Mouse (Mus musculus) testis, postnatal 10 days (tissue): ENCODE measurements at regions not wholly inside any gene's neighbourhood (a gene's known extent, or its start where the extent isn't known, plus 50 kb on each side); places are given as distances from the start of the nearest gene placed in this dataset.

Source experiments
- DNase-seq: peaks from one replicate; pipeline ENCODE4 v3.0.0; 2021; ENCODE audit warnings: low spot score

DNA sequence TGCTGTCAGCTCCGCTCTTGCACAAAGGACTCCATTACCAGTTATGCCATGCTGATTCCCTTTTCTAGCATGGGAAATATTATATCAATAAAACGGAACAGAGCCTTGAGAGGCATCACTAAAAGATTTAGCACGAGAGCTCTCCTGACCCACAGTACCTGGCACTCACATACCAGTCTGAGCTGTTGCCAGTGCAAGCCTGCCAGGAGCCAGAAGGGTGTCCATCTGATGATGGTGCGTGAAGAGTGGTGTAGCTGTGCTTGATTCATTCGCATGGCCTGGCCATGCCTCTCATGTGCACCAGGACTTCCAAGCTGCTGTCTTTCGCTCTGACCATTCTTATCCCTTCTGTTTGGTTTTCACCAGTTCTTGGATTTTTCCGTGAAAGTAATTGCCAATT, 102.3 kb upstream of the Irx4 start:
- no peak for DNase-seq

DNA sequence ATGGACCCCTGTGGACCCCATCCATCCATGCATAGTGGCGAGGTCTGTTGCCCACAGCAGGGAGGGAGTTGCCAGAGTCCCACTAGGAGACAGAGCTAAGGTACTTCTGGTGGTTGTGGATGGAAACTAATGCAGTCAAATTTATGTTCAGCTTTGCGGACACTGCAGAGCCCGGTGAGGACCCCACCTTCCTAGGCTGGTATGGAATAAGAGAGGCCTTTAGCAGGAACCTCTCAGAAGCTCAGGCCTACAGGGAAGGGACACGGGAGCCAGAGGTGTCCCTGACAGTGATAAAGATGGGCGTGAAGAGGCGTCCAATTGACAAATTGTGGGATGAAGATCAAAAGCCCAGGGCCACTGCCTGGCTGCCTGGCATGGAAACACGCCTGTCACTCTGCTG, 100.8 kb upstream of the Irx4 start:
- DNase-seq, result no peak

GRCm38 (mm10) chr13:73159865-73160264, 100.4 kb upstream of the Irx4 start:
- no peak for DNase-seq

- peak; percentile 91 for DNase-seq
These were observed 100.0 kb upstream of the Irx4 start for GRCm38 (mm10) chr13:73160289-73160688.

GRCm38 (mm10) chr13:73170301-73170700, 90.0 kb upstream of the Irx4 start:
- DNase-seq, result no peak

- DNase-seq, result no peak
These were observed 52.3 kb upstream of the Irx4 start for GRCm38 (mm10) chr13:73207931-73208448.
